Mouse (Mus musculus) liver, adult 2 months (tissue): ENCODE results near the gene Zfp697. TPM values are rescaled to one million over a fixed set of nuclear protein-coding genes. Genes with fewer than 3 reads are reported as not detected.
"Not testable (repeated sequence)": the region's sequence is repeated elsewhere in the genome, so short reads cannot be mapped to it uniquely, and the experiment has no call there.

ENCODE experiments used
- DNase-seq: peaks from one replicate; pipeline ENCODE4 v3.0.0-alpha.2; 2011; ENCODE audit warnings: low read depth, low spot score; ENCODE audit errors: extremely low read depth
- H3K27ac ChIP-seq: fragments of 200-500 bp; replicated peaks from 2 replicates; pipeline ENCODE4 v1.5.1; 2012; ENCODE audit warnings: low read depth, mild to moderate bottlenecking, control low read depth, inconsistent platforms, low read length; ENCODE audit not compliant: insufficient read depth
- H3K27me3 ChIP-seq: fragments of 200-500 bp; 2 replicates; pipeline ENCODE4 v1.6.1; 2012; ENCODE audit warnings: mild to moderate bottlenecking, moderate library complexity, low read length, inconsistent platforms; ENCODE audit not compliant: control insufficient read depth, insufficient read depth
- H3K36me3 ChIP-seq: fragments of 200-500 bp; 2 replicates; pipeline ENCODE4 v1.6.1; 2012; ENCODE audit warnings: low read length, inconsistent platforms; ENCODE audit not compliant: control insufficient read depth, insufficient read depth
- H3K4me1 ChIP-seq: fragments of 200-500 bp; 2 replicates; pipeline ENCODE4 v1.6.1; 2011; ENCODE audit warnings: low read length; ENCODE audit not compliant: control insufficient read depth, insufficient read depth
- H3K4me3 ChIP-seq: fragments of 200-500 bp; 2 replicates; pipeline ENCODE4 v1.5.1; 2011; ENCODE audit warnings: low read depth, mild to moderate bottlenecking, control low read depth, low read length, moderate library complexity; ENCODE audit not compliant: insufficient read depth
- H3K79me2 ChIP-seq: fragments of 200-500 bp; 2 replicates; pipeline ENCODE4 v1.6.1; 2012; ENCODE audit warnings: inconsistent platforms, mild to moderate bottlenecking, low read length, moderate library complexity; ENCODE audit not compliant: control insufficient read depth, insufficient read depth
- H3K9ac ChIP-seq: fragments of 200-500 bp; 2 replicates; pipeline ENCODE4 v1.6.1; 2012; ENCODE audit warnings: low read depth, mild to moderate bottlenecking, control low read depth, inconsistent platforms, low read length
- CTCF ChIP-seq: fragments of 200-500 bp; IDR thresholded peaks from 2 replicates; pipeline ENCODE4 v1.5.1; 2011; ENCODE audit warnings: low read depth, low read length, control low read depth
- POLR2A ChIP-seq: fragments of 200-500 bp; IDR thresholded peaks from 2 replicates; pipeline ENCODE4 v1.6.1; 2011; ENCODE audit warnings: low read length, control low read depth; ENCODE audit not compliant: insufficient read depth; ENCODE audit errors: extremely low read depth
- WGBS: fragments of 180-500 bp; shearing (Covaris S2); methylation state at CpG from one replicate; pipeline ENCODE4 v1.1.7; 2018; 5-methylcytosine and 5-hydroxymethylcytosine counted together
- polyA plus RNA-seq: library from polyadenylated mRNA; depleted of rRNA; stranded (reverse); fragments of >200 nt; gene quantifications from 2 replicates; pipeline ENCODE4 v1.2.3, GENCODE M21; 2012
- total RNA-seq: library from RNA; depleted of rRNA; stranded (reverse); fragments of >200 nt; gene quantifications from 2 replicates; pipeline ENCODE4 v1.2.3, GENCODE M21; 2014

Zfp697 gene
- total and polyA plus RNA-seq, 2 experiments: 1.2 to 1.3 TPM

GRCm38 (mm10) chr3:98338584-98339041 lies 43.6 kb upstream of the Zfp697 start:
- Histone ChIP-seq H3K27ac (no peak overlapping the region), H3K27me3 (no peaks in the 10 kb centered on the region), H3K9ac (peak overlapping the region; percentile 44; the same call in 1 of the 2 replicates), H3K79me2 (no peaks in the 10 kb centered on the region), H3K4me3 (peak overlapping the region; percentile 39; the same call in 1 of the 2 replicates), H3K4me1 (peaks cover 4% of the 10 kb centered on the region; the same call in 1 of the 2 replicates), H3K36me3 (no peaks in the 10 kb centered on the region)
- DNase-seq: peak; percentile 25
- 18% methylated on average over 15 of the region's 15 CpGs for WGBS
- TF ChIP-seq CTCF (no peak), POLR2A (no peak)

- peak overlapping the region; percentile 39; the same call in 1 of the 2 replicates for H3K4me3 ChIP-seq
- no peak for DNase-seq
- no peak for TF ChIP-seq CTCF
- TF ChIP-seq POLR2A: no peak
- no peak overlapping the region for H3K27ac ChIP-seq
- H3K36me3 ChIP-seq: no peaks in the 10 kb centered on the region
- no peaks in the 10 kb centered on the region for H3K27me3 ChIP-seq
- 1% methylated on average over 46 of the region's 46 CpGs for WGBS
- H3K4me1 ChIP-seq: peaks cover 4% of the 10 kb centered on the region; the same call in 1 of the 2 replicates
- H3K79me2 ChIP-seq: no peaks in the 10 kb centered on the region
- peak overlapping the region; percentile 44; the same call in 1 of the 2 replicates for H3K9ac ChIP-seq
Observed at GRCm38 (mm10) chr3:98339097-98339705, 43.1 kb upstream of the Zfp697 start.

- H3K4me3 ChIP-seq: peak within 1 kb of the TSS; percentile 39
- not testable (repeated sequence) for H3K79me2 ChIP-seq, H3K27me3 ChIP-seq, H3K4me1 ChIP-seq, DNase-seq, H3K36me3 ChIP-seq, H3K27ac ChIP-seq
- peak within 1 kb of the TSS; percentile 44; the same call in 1 of the 2 replicates for H3K9ac ChIP-seq
- WGBS: 5% methylated on average over 9 of the region's 10 CpGs
Observed at GRCm38 (mm10) chr3:98339706-98340109, 42.6 kb upstream of the Zfp697 start, which contains the start of gene Phgdh. Phgdh (minus strand) TSS chr3:98339990.

DNA sequence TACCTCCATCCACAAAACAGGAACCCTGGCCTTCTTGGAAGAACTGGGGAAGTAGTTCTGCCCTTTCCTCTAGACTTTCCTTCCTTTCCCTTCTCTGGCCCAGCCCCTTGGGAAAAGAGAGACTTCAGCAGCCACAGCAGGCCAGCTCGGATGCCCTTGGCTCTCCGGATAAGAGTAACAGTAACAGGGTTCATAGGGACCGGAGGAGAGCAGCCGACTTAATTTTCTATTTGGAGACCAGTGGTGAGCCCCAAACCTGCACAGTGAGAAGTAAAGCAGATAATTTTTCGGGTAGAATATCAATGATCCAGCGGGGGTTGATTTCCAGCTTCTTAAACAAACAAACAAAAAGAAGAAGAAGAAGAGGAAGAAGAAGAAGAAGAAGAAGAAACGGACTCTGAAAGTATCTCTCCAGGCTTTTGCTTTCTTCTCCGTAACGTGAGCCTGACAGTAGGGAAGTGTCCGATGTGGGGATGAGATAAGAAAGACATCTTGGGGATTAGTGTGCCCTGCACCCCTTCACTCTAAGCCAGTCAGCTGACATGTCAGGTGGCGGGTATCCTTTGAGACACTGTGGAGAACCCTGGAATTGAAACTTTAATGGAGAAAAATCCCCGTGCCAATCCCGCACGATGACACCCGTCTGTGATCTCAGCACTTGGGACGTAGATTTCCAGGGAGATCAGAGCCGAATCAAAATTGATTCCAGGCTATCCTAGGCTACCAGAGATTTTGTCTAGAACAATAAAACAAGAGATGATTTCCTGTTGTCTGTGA lies 41.3 kb upstream of the Zfp697 start:
- Histone ChIP-seq H3K27ac (no peak overlapping the region), H3K79me2 (no peaks in the 10 kb centered on the region), H3K36me3 (no peaks in the 10 kb centered on the region), H3K4me1 (peaks cover 4% of the 10 kb centered on the region; the same call in 1 of the 2 replicates), H3K4me3 (no peak overlapping the region), H3K9ac (no peak overlapping the region), H3K27me3 (0 out of 2 replicates have a peak, but pooled peaks cover 2% of the 10 kb centered on the region)
- no peak for DNase-seq
- 90% methylated on average over 17 of the region's 17 CpGs for WGBS
- TF ChIP-seq POLR2A (no peak), CTCF (no peak)

DNA sequence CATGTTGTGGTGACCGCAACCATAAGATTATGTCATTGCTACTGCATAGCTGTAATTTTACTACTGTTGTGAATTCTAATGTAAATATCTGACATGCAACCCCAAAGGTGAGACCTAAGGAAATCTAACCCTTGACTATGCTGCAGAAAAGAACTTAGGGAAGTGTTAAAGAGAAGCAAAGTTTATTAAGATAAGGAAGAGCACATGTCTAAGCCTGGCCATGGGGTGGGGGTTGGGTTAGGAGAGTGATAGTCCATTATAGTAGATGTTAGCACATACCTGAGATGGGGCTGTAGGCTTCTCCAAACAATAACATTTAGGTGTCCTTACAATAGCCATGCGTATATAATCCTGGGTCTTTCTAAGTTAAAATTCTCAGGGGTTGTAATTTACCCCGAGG lies 39.0 kb upstream of the Zfp697 start:
- WGBS: 90% methylated on average over 3 of the region's 3 CpGs
- no peak for DNase-seq

DNA sequence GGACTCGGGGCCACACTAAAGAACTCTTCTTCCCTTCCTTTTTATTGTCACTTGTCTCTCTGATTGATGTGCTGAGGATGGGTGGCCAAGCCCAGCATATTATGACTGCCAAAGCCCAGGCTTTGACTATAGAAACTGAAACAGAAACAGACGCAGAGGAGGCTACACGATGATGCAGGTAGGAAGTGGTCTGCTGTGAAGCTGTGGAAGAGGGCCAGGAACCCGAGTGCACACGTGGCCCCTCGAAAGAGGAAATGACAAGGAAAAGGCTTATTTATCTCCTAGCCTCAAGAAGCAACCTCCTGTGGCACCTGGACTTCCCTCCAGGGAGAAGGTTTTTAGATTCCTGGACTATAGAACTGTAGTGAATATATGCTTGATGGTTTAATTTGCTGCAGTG lies 34.2 kb upstream of the Zfp697 start:
- no peak overlapping the region for H3K9ac ChIP-seq
- no peak overlapping the region for H3K27ac ChIP-seq
- 0 out of 2 replicates have a peak, but pooled peaks cover 2% of the 10 kb centered on the region for H3K27me3 ChIP-seq
- no peaks in the 10 kb centered on the region for H3K79me2 ChIP-seq
- TF ChIP-seq POLR2A (no peak), CTCF (no peak)
- no peaks in the 10 kb centered on the region for H3K36me3 ChIP-seq
- no peak for DNase-seq
- H3K4me1 ChIP-seq: no peaks in the 10 kb centered on the region
- H3K4me3 ChIP-seq: no peak overlapping the region
- 62% methylated on average over 6 of the region's 6 CpGs for WGBS

More for the DNA sequence above, 39.0 kb upstream of the Zfp697 start:
- H3K4me1 ChIP-seq: peaks cover 4% of the 10 kb centered on the region; the same call in 1 of the 2 replicates
- 0 out of 2 replicates have a peak, but pooled peaks cover 2% of the 10 kb centered on the region for H3K27me3 ChIP-seq
- no peak overlapping the region for H3K27ac ChIP-seq
- H3K36me3 ChIP-seq: no peaks in the 10 kb centered on the region
- H3K9ac ChIP-seq: no peak overlapping the region
- TF ChIP-seq CTCF (no peak), POLR2A (no peak)
- H3K79me2 ChIP-seq: no peaks in the 10 kb centered on the region
- H3K4me3 ChIP-seq: no peak overlapping the region
